Mouse (Mus musculus): ENCODE measurements around the gene Accsl. TPM values are rescaled to one million over a fixed set of nuclear protein-coding genes. Genes with fewer than 3 reads are reported as not detected.

Gene Accsl
- total and polyA plus RNA-seq, 3 experiments: 0.30 to 0.63 TPM; not detected in 1

- in situ Hi-C loops (cut with MboI; ENCODE audit: low pct_ligation_motif_present, low pct_unique_long_range_greater_than_20kb, low sequenced_read_pairs): no loop called here
- Histone ChIP-seq H3K9ac (ENCODE audit: insufficient read depth, low read depth) (no peak overlapping the region), H3K27ac (ENCODE audit: insufficient read depth, low read depth) (no peak overlapping the region), H3K4me2 (ENCODE audit: insufficient read depth, low read depth, poor library complexity, severe bottlenecking) (no peak overlapping the region), H3K36me3 (replicated peaks in 1 of 2; ENCODE audit: control insufficient read depth in 1 of 2, insufficient read depth in 1 of 2, low read length in 1 of 2) (no peaks in the 10 kb centered on the region), H3K4me3 (replicated peaks in 1 of 3; ENCODE audit: low read depth in 2 of 3, low read length in 2 of 3, poor library complexity in 1 of 3) (no peak overlapping the region), H3K9me3 (replicated peaks; ENCODE audit: low read length) (no peaks in the 10 kb centered on the region), H3K79me2 (replicated peaks; ENCODE audit: control insufficient read depth, extremely low read depth, insufficient read depth, poor library complexity, severe bottlenecking) (no peaks in the 10 kb centered on the region), H3K27me3 (replicated peaks) (peaks cover 2% of the 10 kb centered on the region), H3K4me1 (ENCODE audit: control insufficient read depth in 1 of 2, insufficient read depth in 2 of 2) (peaks cover 6 to 10% of the 10 kb centered on the region in 2 experiments; a peak in 2 of 4 replicates)
- dilution Hi-C loops (cut with MboI; ENCODE audit: extremely low pct_ligation_motif_present, extremely low pct_unique_long_range_greater_than_20kb, low sequenced_read_pairs): no loop called here
- TF ChIP-seq ELF1 (IDR thresholded peaks at IDR 0.05; ENCODE audit: low read depth, low read length) (no peak), ZKSCAN1 (IDR thresholded peaks at IDR 0.05; ENCODE audit: borderline replicate concordance, low read depth, low read length) (no peak), BHLHE40 (IDR thresholded peaks at IDR 0.05; ENCODE audit: low read depth, low read length) (no peak), JUN (IDR thresholded peaks at IDR 0.05; ENCODE audit: insufficient read depth, low read depth, low read length) (no peak), EP300 (IDR thresholded peaks at IDR 0.05; ENCODE audit: low read length) (no peak), GABPA (IDR thresholded peaks at IDR 0.05; ENCODE audit: insufficient replicate concordance, low read depth, low read length) (no peak), E2F4 (IDR thresholded peaks at IDR 0.05; ENCODE audit: insufficient replicate concordance, low read depth, low read length) (no peak), MAX (IDR thresholded peaks at IDR 0.05; ENCODE audit: low read length) (no peak), PAX5 (IDR thresholded peaks at IDR 0.05; ENCODE audit: low read length) (no peak), MYC (IDR thresholded peaks at IDR 0.05; ENCODE audit: low read depth, low read length) (no peak), USF1 (IDR thresholded peaks at IDR 0.05; ENCODE audit: low read depth, low read length) (no peak), RCOR1 (conservative IDR thresholded peaks at IDR 0.05; ENCODE audit: low read depth, low read length) (no peak), JUND (conservative IDR thresholded peaks at IDR 0.05; ENCODE audit: low read depth, low read length) (no peak), MXI1 (IDR thresholded peaks at IDR 0.05; ENCODE audit: low read depth, low read length) (no peak), TCF12 (IDR thresholded peaks at IDR 0.05; ENCODE audit: low read depth, low read length) (no peak), ZNF384 (IDR thresholded peaks at IDR 0.05; ENCODE audit: low read depth, low read length) (no peak), MEF2A (IDR thresholded peaks at IDR 0.05; ENCODE audit: borderline replicate concordance, low read depth, low read length) (no peak)
- DNase-seq (ENCODE audit: extremely low read depth): no peak
Measured at GRCm38 (mm10) chr2:93890143-93890542, 21.2 kb upstream of the Accsl start.

GRCm38 (mm10) chr2:93889071-93889470, 20.1 kb upstream of the Accsl start:
- H3K27me3 ChIP-seq (replicated peaks): no peaks in the 10 kb centered on the region
- H3K4me3 ChIP-seq (replicated peaks in 1 of 3; ENCODE audit: low read depth in 2 of 3, low read length in 2 of 3, poor library complexity in 1 of 3): no peak overlapping the region
- no peak overlapping the region for H3K27ac ChIP-seq (ENCODE audit: insufficient read depth, low read depth)
- no peaks in the 10 kb centered on the region for H3K79me2 ChIP-seq (replicated peaks; ENCODE audit: control insufficient read depth, extremely low read depth, insufficient read depth, poor library complexity, severe bottlenecking)
- TF ChIP-seq ETS1 (conservative IDR thresholded peaks at IDR 0.05; ENCODE audit: low read depth, low read length): no peak
- TF ChIP-seq USF2 (conservative IDR thresholded peaks at IDR 0.05; ENCODE audit: low read depth, low read length): no peak
- TF ChIP-seq NELFE (IDR thresholded peaks at IDR 0.05; ENCODE audit: low read depth, low read length): no peak
- TF ChIP-seq HCFC1 (IDR thresholded peaks at IDR 0.05; ENCODE audit: low read depth, low read length): no peak
- no peak for TF ChIP-seq GABPA (IDR thresholded peaks at IDR 0.05; ENCODE audit: insufficient replicate concordance, low read depth, low read length)
- no peak for TF ChIP-seq ELF1 (IDR thresholded peaks at IDR 0.05; ENCODE audit: low read depth, low read length)
- no peak for TF ChIP-seq ZC3H11A (IDR thresholded peaks at IDR 0.05; ENCODE audit: low read depth, low read length)
- no peak for TF ChIP-seq MAFK (IDR thresholded peaks at IDR 0.05; ENCODE audit: insufficient replicate concordance, low read length)
- no peak for TF ChIP-seq E2F4 (IDR thresholded peaks at IDR 0.05; ENCODE audit: insufficient replicate concordance, low read depth, low read length)
- TF ChIP-seq TCF12 (IDR thresholded peaks at IDR 0.05; ENCODE audit: low read depth, low read length): no peak
- no peaks in the 10 kb centered on the region for H3K36me3 ChIP-seq (replicated peaks in 1 of 2; ENCODE audit: control insufficient read depth in 1 of 2, insufficient read depth in 1 of 2, low read length in 1 of 2)
- no peaks in the 10 kb centered on the region for H3K9me3 ChIP-seq (replicated peaks; ENCODE audit: low read length)
- no peak overlapping the region for H3K9ac ChIP-seq (ENCODE audit: insufficient read depth, low read depth)
- no peak for DNase-seq (ENCODE audit: extremely low read depth)
- dilution Hi-C loops (cut with MboI; ENCODE audit: extremely low pct_ligation_motif_present, extremely low pct_unique_long_range_greater_than_20kb, low sequenced_read_pairs): no loop called here
- no peak overlapping the region for H3K4me2 ChIP-seq (ENCODE audit: insufficient read depth, low read depth, poor library complexity, severe bottlenecking)
- in situ Hi-C loops (cut with MboI; ENCODE audit: low pct_ligation_motif_present, low pct_unique_long_range_greater_than_20kb, low sequenced_read_pairs): no loop called here
- peaks cover 6 to 10% of the 10 kb centered on the region in 2 experiments; a peak in 2 of 4 replicates for H3K4me1 ChIP-seq (ENCODE audit: control insufficient read depth in 1 of 2, insufficient read depth in 2 of 2)
